ENCODE assay signal across 21 mouse cellular contexts in genomic region chr12:100403005-100403324, GRCm38 (mm10).
"Had no signal": no experiment of that assay in that cellular context is flagged by ENCODE, and none has a peak within 500 bp of the region (broad histone marks: within the 10 kb centered on the region; RNA-seq: fewer than 3 reads in every experiment).

No protein-coding gene starts in this region.

- H3K27ac ChIP-seq: kidney, embryonic 15.5 days; limb, embryonic 12.5 days; limb, embryonic 15.5 days; liver, embryonic 14.5 days; macrophage; midbrain, embryonic 12.5 days; midbrain, embryonic 15.5 days; neural tube, embryonic 13.5 days; stomach, embryonic 15.5 days had no signal

- H3K4me3 ChIP-seq: kidney, embryonic 15.5 days; limb, embryonic 12.5 days; limb, embryonic 15.5 days; midbrain, embryonic 12.5 days; midbrain, embryonic 15.5 days; neural tube, embryonic 13.5 days; stomach, embryonic 15.5 days had no signal

- H3K36me3 ChIP-seq: stomach, embryonic 15.5 days had no signal

- H3K27me3 ChIP-seq: kidney, embryonic 15.5 days; limb, embryonic 12.5 days; limb, embryonic 15.5 days; midbrain, embryonic 12.5 days; midbrain, embryonic 15.5 days; neural tube, embryonic 13.5 days; stomach, embryonic 15.5 days had no signal

- ATAC-seq: intestine, postnatal 0 days; liver, postnatal 0 days; lung, postnatal 0 days; midbrain, embryonic 15.5 days had no signal

- DNase-seq: kidney, adult 2 months; kidney, postnatal 10 days; kidney, postnatal 36 days; left cerebral cortex, postnatal 4 days; liver, postnatal 0 days; lung, embryonic 14.5 days; retina, postnatal 1 day; right cerebral cortex, postnatal 4 days; spleen, adult 18-20 months; thymus, postnatal 25 days had no signal
